Mouse (Mus musculus) CD4-positive naive resting alpha-beta T cell, adult 76 days (primary cell): ENCODE results near the gene Serpina3f. TPM values are rescaled to one million over a fixed set of nuclear protein-coding genes. Genes with fewer than 3 reads are reported as not detected.

ENCODE experiments used
- total RNA-seq: library from RNA; stranded (reverse); gene quantifications from one replicate; pipeline ENCODE4 v1.2.4, GENCODE M21; 2023

The Serpina3f gene
- total RNA-seq, result 1.1 TPM

DNA sequence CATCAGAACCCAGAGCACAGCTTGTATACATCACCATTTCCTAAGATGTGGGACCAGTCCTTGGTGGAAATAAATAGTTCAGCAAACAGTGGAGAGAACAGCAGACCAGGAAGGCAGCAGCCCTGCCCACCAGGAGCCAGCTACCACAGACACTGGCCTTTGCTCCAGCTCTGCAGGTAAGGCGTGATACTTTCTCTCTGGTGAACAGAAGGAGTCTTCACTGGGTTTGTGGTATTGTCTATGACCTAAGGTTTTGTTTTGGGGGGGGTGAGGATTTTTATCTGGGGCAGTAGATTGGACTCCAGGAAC, at the start of gene Serpina3f:
Gene Serpina3f (plus strand): TSS at position 100 of the 309 bp plus-strand sequence.

GRCm38 (mm10) chr12:104235915-104236314, 21.6 kb downstream of the Serpina3f start, which contains the start of gene Serpina3g:
Gene Serpina3g (plus strand): TSS chr12:104236245.

DNA sequence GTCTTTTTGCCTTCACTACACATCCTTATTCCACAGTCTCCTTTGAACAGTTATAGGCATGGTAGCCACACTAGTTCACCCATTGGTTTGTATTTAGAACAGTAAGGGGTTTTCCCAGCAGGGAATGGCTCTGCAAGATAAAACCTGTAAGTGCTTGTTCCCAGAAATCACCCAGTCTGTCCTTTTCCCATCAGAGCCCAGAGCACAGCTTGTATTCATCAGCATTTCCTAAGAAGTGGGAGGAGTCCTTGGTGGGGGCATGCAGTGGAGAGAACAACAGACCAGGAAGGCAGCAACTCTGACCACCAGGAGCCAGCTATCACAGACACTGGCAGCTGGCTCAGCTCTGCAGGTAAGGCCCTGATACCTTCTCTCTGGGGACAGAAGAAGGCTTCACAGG, 48.5 kb downstream of the Serpina3f start, which contains the start of gene Serpina3i:
Gene Serpina3i (plus strand): TSS at position 260 of the 400 bp plus-strand sequence.

Other genes starting within 250 kb of the Serpina3f start
- not detected for gene Serpina11, start 224.6 kb upstream of the Serpina3f start, total RNA-seq
- gene Serpina9, start 200.8 kb upstream of the Serpina3f start, total RNA-seq, result not detected
- not detected for gene Serpina12, start 170.1 kb upstream of the Serpina3f start, total RNA-seq
- gene Serpina5, start 113.4 kb upstream of the Serpina3f start, total RNA-seq, result not detected
- gene Serpina3a, start 101.8 kb upstream of the Serpina3f start, total RNA-seq, result not detected
- gene Serpina3b, start 86.5 kb upstream of the Serpina3f start, total RNA-seq, result not detected
- not detected for gene Serpina3c, start 60.7 kb upstream of the Serpina3f start, total RNA-seq
- gene Serpina3g, start 21.7 kb downstream of the Serpina3f start, total RNA-seq, result 12.3 TPM
- not detected for gene Serpina3i, start 48.6 kb downstream of the Serpina3f start, total RNA-seq
- not detected for gene Serpina3j, start 100.0 kb downstream of the Serpina3f start, total RNA-seq
- gene Serpina3k, start 123.9 kb downstream of the Serpina3f start, total RNA-seq, result not detected
- gene Serpina3m, start 123.9 kb downstream of the Serpina3f start, total RNA-seq, result not detected
- not detected for gene Serpina3n, start 192.2 kb downstream of the Serpina3f start, total RNA-seq